Mouse (Mus musculus): ENCODE data around the gene Pcp4l1. TPM values are rescaled to one million over a fixed set of nuclear protein-coding genes. Genes with fewer than 3 reads are reported as not detected.
"Not testable (repeated sequence)": the region's sequence is repeated elsewhere in the genome, so short reads cannot be mapped to it uniquely, and the experiment has no call there.

Pcp4l1 gene
- 326 and 491 TPM in 2 replicates for polyA plus RNA-seq (2012; ENCODE audit: insufficient read depth, insufficient read length, low replicate concordance, missing spikeins)

- under 1% methylated on average over 33 of the region's 33 CpGs for WGBS
- Histone ChIP-seq H3K27ac (ENCODE audit: insufficient read depth, low read depth, low read length) (peak within 1 kb of the TSS; percentile 77), H3K4me3 (ENCODE audit: insufficient read depth, low read depth, low read length) (peak within 1 kb of the TSS; percentile 79), H3K4me1 (ENCODE audit: control insufficient read depth, insufficient read depth, low read length) (peaks cover 4% of the 10 kb centered on the region)
- no peak for TF ChIP-seq CTCF (IDR thresholded peaks at IDR 0.05; ENCODE audit: insufficient read depth, low read depth, low read length)
- peak; percentile 94 for TF ChIP-seq POLR2A (IDR thresholded peaks at IDR 0.05; ENCODE audit: insufficient read depth, low read depth, low read length)
Measured at GRCm38 (mm10) chr1:171195887-171196397, at the start of gene Pcp4l1. TSS of gene Pcp4l1 (minus strand) at chr1:171196268.

- Histone ChIP-seq H3K4me3 (ENCODE audit: insufficient read depth, low read depth, low read length) (no peak overlapping the region), H3K27ac (ENCODE audit: insufficient read depth, low read depth, low read length) (no peak overlapping the region), H3K4me1 (ENCODE audit: control insufficient read depth, insufficient read depth, low read length) (peaks cover 27% of the 10 kb centered on the region)
- TF ChIP-seq POLR2A (IDR thresholded peaks at IDR 0.05; ENCODE audit: insufficient read depth, low read depth, low read length), result no peak
- TF ChIP-seq CTCF (IDR thresholded peaks at IDR 0.05; ENCODE audit: insufficient read depth, low read depth, low read length), result no peak
- 59% methylated on average over 8 of the region's 8 CpGs for WGBS
Measured at GRCm38 (mm10) chr1:171245353-171245752, 49.3 kb upstream of the Pcp4l1 start.

GRCm38 (mm10) chr1:171241952-171242351 lies 45.9 kb upstream of the Pcp4l1 start:
- WGBS, result 79% methylated on average over 12 of the region's 12 CpGs
- not testable (repeated sequence) for H3K27ac ChIP-seq (ENCODE audit: insufficient read depth, low read depth, low read length); H3K4me3 ChIP-seq (ENCODE audit: insufficient read depth, low read depth, low read length)
- peaks cover 14% of the 10 kb centered on the region for H3K4me1 ChIP-seq (ENCODE audit: control insufficient read depth, insufficient read depth, low read length)

- H3K4me3 ChIP-seq (ENCODE audit: insufficient read depth, low read depth, low read length), result no peak overlapping the region
- no peak for TF ChIP-seq CTCF (IDR thresholded peaks at IDR 0.05; ENCODE audit: insufficient read depth, low read depth, low read length)
- no peak for TF ChIP-seq POLR2A (IDR thresholded peaks at IDR 0.05; ENCODE audit: insufficient read depth, low read depth, low read length)
- H3K4me1 ChIP-seq (ENCODE audit: control insufficient read depth, insufficient read depth, low read length), result peaks cover 14% of the 10 kb centered on the region
- H3K27ac ChIP-seq (ENCODE audit: insufficient read depth, low read depth, low read length), result no peak overlapping the region
- WGBS, result 91% methylated on average over 10 of the region's 10 CpGs
Measured at GRCm38 (mm10) chr1:171240911-171241310, 44.8 kb upstream of the Pcp4l1 start.

GRCm38 (mm10) chr1:171239992-171240744 lies 44.1 kb upstream of the Pcp4l1 start:
- no peak overlapping the region for H3K27ac ChIP-seq (ENCODE audit: insufficient read depth, low read depth, low read length)
- no peak overlapping the region for H3K4me3 ChIP-seq (ENCODE audit: insufficient read depth, low read depth, low read length)
- WGBS, result 58% methylated on average over 15 of the region's 15 CpGs
- TF ChIP-seq CTCF (IDR thresholded peaks at IDR 0.05; ENCODE audit: insufficient read depth, low read depth, low read length) (no peak), POLR2A (IDR thresholded peaks at IDR 0.05; ENCODE audit: insufficient read depth, low read depth, low read length) (no peak)
- peaks cover 11% of the 10 kb centered on the region for H3K4me1 ChIP-seq (ENCODE audit: control insufficient read depth, insufficient read depth, low read length)

GRCm38 (mm10) chr1:171238463-171238862 lies 42.4 kb upstream of the Pcp4l1 start:
- 70% methylated on average over 14 of the region's 14 CpGs for WGBS
- Histone ChIP-seq H3K4me1 (ENCODE audit: control insufficient read depth, insufficient read depth, low read length) (peaks cover 8% of the 10 kb centered on the region), H3K4me3 (ENCODE audit: insufficient read depth, low read depth, low read length) (no peak overlapping the region), H3K27ac (ENCODE audit: insufficient read depth, low read depth, low read length) (no peak overlapping the region)
- TF ChIP-seq CTCF (IDR thresholded peaks at IDR 0.05; ENCODE audit: insufficient read depth, low read depth, low read length) (peak; percentile 56), POLR2A (IDR thresholded peaks at IDR 0.05; ENCODE audit: insufficient read depth, low read depth, low read length) (no peak)

GRCm38 (mm10) chr1:171237438-171237837 lies 41.4 kb upstream of the Pcp4l1 start:
- H3K4me1 ChIP-seq (ENCODE audit: control insufficient read depth, insufficient read depth, low read length), result peaks cover 8% of the 10 kb centered on the region
- H3K4me3 ChIP-seq (ENCODE audit: insufficient read depth, low read depth, low read length), result no peak overlapping the region
- 93% methylated on average over 6 of the region's 6 CpGs for whole genome bisulfite sequencing
- TF ChIP-seq CTCF (IDR thresholded peaks at IDR 0.05; ENCODE audit: insufficient read depth, low read depth, low read length), result no peak
- TF ChIP-seq POLR2A (IDR thresholded peaks at IDR 0.05; ENCODE audit: insufficient read depth, low read depth, low read length), result no peak
- no peak overlapping the region for H3K27ac ChIP-seq (ENCODE audit: insufficient read depth, low read depth, low read length)

GRCm38 (mm10) chr1:171235791-171236190 lies 39.7 kb upstream of the Pcp4l1 start:
- peaks cover 4% of the 10 kb centered on the region for H3K4me1 ChIP-seq (ENCODE audit: control insufficient read depth, insufficient read depth, low read length)
- TF ChIP-seq POLR2A (IDR thresholded peaks at IDR 0.05; ENCODE audit: insufficient read depth, low read depth, low read length) (no peak), CTCF (IDR thresholded peaks at IDR 0.05; ENCODE audit: insufficient read depth, low read depth, low read length) (no peak)
- WGBS, result 71% methylated on average over 4 of the region's 4 CpGs
- H3K27ac ChIP-seq (ENCODE audit: insufficient read depth, low read depth, low read length), result no peak overlapping the region
- no peak overlapping the region for H3K4me3 ChIP-seq (ENCODE audit: insufficient read depth, low read depth, low read length)

- WGBS, result 91% methylated on average over 4 of the region's 4 CpGs
- TF ChIP-seq CTCF (IDR thresholded peaks at IDR 0.05; ENCODE audit: insufficient read depth, low read depth, low read length) (no peak), POLR2A (IDR thresholded peaks at IDR 0.05; ENCODE audit: insufficient read depth, low read depth, low read length) (no peak)
- H3K27ac ChIP-seq (ENCODE audit: insufficient read depth, low read depth, low read length), result no peak overlapping the region
Measured at GRCm38 (mm10) chr1:171234538-171234937, 38.5 kb upstream of the Pcp4l1 start.

More at GRCm38 (mm10) chr1:171234538-171234937, 38.5 kb upstream of the Pcp4l1 start:
- no peak overlapping the region for H3K4me3 ChIP-seq (ENCODE audit: insufficient read depth, low read depth, low read length)
- H3K4me1 ChIP-seq (ENCODE audit: control insufficient read depth, insufficient read depth, low read length), result no peaks in the 10 kb centered on the region

Measured in olfactory bulb, adult 2 months (tissue).